Mouse (Mus musculus) heart, postnatal 10 days (tissue): ENCODE data around the gene Fbxo7. TPM values are rescaled to one million over a fixed set of nuclear protein-coding genes. Genes with fewer than 3 reads are reported as not detected.

Experiments used
- DNase-seq, 2 experiments: peaks; one replicate each; pipeline ENCODE4 v3.0.0; 2021
- intact Hi-C: fragments of 180-260 bp; cut with DNase I; formaldehyde crosslinking; loops from one replicate; pipeline ENCODE4 v1.15.1; 2025
- total RNA-seq, 2 experiments: library from RNA; stranded (reverse); gene quantifications; 2 replicates each; pipeline ENCODE4 v1.2.3; 2021

Fbxo7 gene
- total RNA-seq, 2 experiments from 2014 or later, result 15.1 to 17.6 TPM

GRCm38 (mm10) chr10:86034007-86034728 is 12.4 kb downstream of the Fbxo7 start:
- intact Hi-C loops, result no loop called here
- no peak for DNase-seq

GRCm38 (mm10) chr10:86043651-86044050 is 21.9 kb downstream of the Fbxo7 start:
- DNase-seq, result no peak
- intact Hi-C loops, result no loop called here

- DNase-seq, result no peak
- intact Hi-C loops, result no loop called here
Measured at GRCm38 (mm10) chr10:86044066-86044465, 22.3 kb downstream of the Fbxo7 start.

GRCm38 (mm10) chr10:86046371-86046770 is 24.6 kb downstream of the Fbxo7 start:
- DNase-seq, result no peak
- intact Hi-C loops, result no loop called here

- DNase-seq, result no peak
- intact Hi-C loops, result no loop called here
Measured at GRCm38 (mm10) chr10:86047786-86048185, 26.0 kb downstream of the Fbxo7 start.

- no peak for DNase-seq
- intact Hi-C loops, result no loop called here
Measured at GRCm38 (mm10) chr10:86050522-86050921, 28.8 kb downstream of the Fbxo7 start.

- intact Hi-C loops, result no loop called here
- DNase-seq, result no peak
Measured at GRCm38 (mm10) chr10:86052818-86053522, 31.2 kb downstream of the Fbxo7 start.

- DNase-seq, result no peak
- intact Hi-C loops, result no loop called here
Measured at GRCm38 (mm10) chr10:86056297-86056903, 34.6 kb downstream of the Fbxo7 start.

- no peak for DNase-seq
- intact Hi-C loops, result no loop called here
Measured at GRCm38 (mm10) chr10:86057286-86057685, 35.5 kb downstream of the Fbxo7 start.

- no peak for DNase-seq
- intact Hi-C loops, result loop anchor here (2.0 kb wide), 1 partner anchor 35 kb away; no protein-coding TSS in a partner anchor
Measured at GRCm38 (mm10) chr10:86057712-86058111, 35.9 kb downstream of the Fbxo7 start.

GRCm38 (mm10) chr10:86060267-86060666 is 38.5 kb downstream of the Fbxo7 start:
- intact Hi-C loops, result loop anchor here (5.0 kb wide), 1 partner anchor 93 kb away; no protein-coding TSS in a partner anchor
- no peak for DNase-seq

- no peak for DNase-seq
- intact Hi-C loops, result loop anchor here (5.0 kb wide), 1 partner anchor 95 kb away; no protein-coding TSS in a partner anchor
Measured at GRCm38 (mm10) chr10:86062261-86063017, 40.7 kb downstream of the Fbxo7 start.

- intact Hi-C loops, result loop anchor here (5.0 kb wide), 1 partner anchor 96 kb away; no protein-coding TSS in a partner anchor
- DNase-seq, result no peak
Measured at GRCm38 (mm10) chr10:86063018-86063384, 41.2 kb downstream of the Fbxo7 start.

- intact Hi-C loops, result loop anchor here (1.0 to 5.0 kb wide), 5 partner anchors 92 to 398 kb away; no protein-coding TSS in a partner anchor
Measured at GRCm38 (mm10) chr10:86064937-86065336, 43.2 kb downstream of the Fbxo7 start.

GRCm38 (mm10) chr10:86065661-86066060 is 43.9 kb downstream of the Fbxo7 start:
- no peak for DNase-seq
- intact Hi-C loops, result loop anchor here (1.0 to 5.0 kb wide), 4 partner anchors 92 to 398 kb away; no protein-coding TSS in a partner anchor

More at GRCm38 (mm10) chr10:86064937-86065336, 43.2 kb downstream of the Fbxo7 start:
- DNase-seq, result peak; percentile 89 to 90

- intact Hi-C loops, result loop anchor here (5.0 kb wide), 2 partner anchors 91 to 116 kb away; no protein-coding TSS in a partner anchor
- no peak for DNase-seq
Measured at GRCm38 (mm10) chr10:86066651-86067050, 44.9 kb downstream of the Fbxo7 start.

- no peak for DNase-seq
- intact Hi-C loops, result loop anchor here (5.0 kb wide), 2 partner anchors 89 to 114 kb away; no protein-coding TSS in a partner anchor
Measured at GRCm38 (mm10) chr10:86067911-86068310, 46.1 kb downstream of the Fbxo7 start.

- intact Hi-C loops, result loop anchor here (5.0 kb wide), 2 partner anchors 88 to 113 kb away; no protein-coding TSS in a partner anchor
Measured at GRCm38 (mm10) chr10:86069341-86069740, 47.6 kb downstream of the Fbxo7 start.

GRCm38 (mm10) chr10:86070751-86071150 is 49.0 kb downstream of the Fbxo7 start:
- intact Hi-C loops, result no loop called here
- DNase-seq, result no peak

More at GRCm38 (mm10) chr10:86069341-86069740, 47.6 kb downstream of the Fbxo7 start:
- no peak for DNase-seq

- no peak for DNase-seq
- intact Hi-C loops, result no loop called here
Measured at GRCm38 (mm10) chr10:86074134-86074533, 52.4 kb downstream of the Fbxo7 start.
